Mouse (Mus musculus) forebrain, embryonic 15.5 days (tissue): ENCODE measurements around the gene Pum1. TPM values are rescaled to one million over a fixed set of nuclear protein-coding genes. Genes with fewer than 3 reads are reported as not detected.
"Not testable (repeated sequence)": the region's sequence is repeated elsewhere in the genome, so short reads cannot be mapped to it uniquely, and the experiment has no call there.

Experiments
- ATAC-seq: fragments of 200-750 bp; cut with Nextera tagmentation; replicated peaks from 2 replicates; pipeline ENCODE4 v1.8.0; 2017; ENCODE audit warnings: mild to moderate bottlenecking, moderate TSS enrichment, moderate library complexity
- H3K27ac ChIP-seq: fragments of 300-500 bp; sonication (generic); replicated peaks from 2 replicates; pipeline ENCODE4 v1.5.1; 2015; ENCODE audit warnings: mild to moderate bottlenecking, inconsistent platforms
- H3K27me3 ChIP-seq: fragments of 300-500 bp; sonication (generic); 2 replicates; pipeline ENCODE4 v1.6.1; 2015; ENCODE audit warnings: inconsistent platforms
- H3K36me3 ChIP-seq: fragments of 300-500 bp; sonication (generic); 2 replicates; pipeline ENCODE4 v1.6.1; 2015; ENCODE audit warnings: mild to moderate bottlenecking, inconsistent platforms
- H3K4me1 ChIP-seq: fragments of 300-500 bp; sonication (generic); 2 replicates; pipeline ENCODE4 v1.6.1; 2015; ENCODE audit warnings: inconsistent platforms
- H3K4me2 ChIP-seq: fragments of 300-500 bp; sonication (generic); replicated peaks from 2 replicates; pipeline ENCODE4 v1.6.1; 2015; ENCODE audit warnings: mild to moderate bottlenecking, inconsistent platforms
- H3K4me3 ChIP-seq: fragments of 300-500 bp; sonication (generic); 2 replicates; pipeline ENCODE4 v1.5.1; 2015; ENCODE audit warnings: mild to moderate bottlenecking, inconsistent platforms
- H3K9ac ChIP-seq: fragments of 300-500 bp; sonication (generic); replicated peaks from 2 replicates; pipeline ENCODE4 v1.6.1; 2015; ENCODE audit warnings: mild to moderate bottlenecking, inconsistent platforms
- H3K9me3 ChIP-seq: fragments of 300-500 bp; sonication (generic); 2 replicates; pipeline ENCODE4 v1.6.1; 2016; ENCODE audit warnings: inconsistent platforms
- WGBS: fragments of 180-500 bp; shearing (Covaris S2); methylation state at CpG from one replicate; pipeline ENCODE4 v1.1.7; 2015; ENCODE audit warnings: mixed read lengths; 5-methylcytosine and 5-hydroxymethylcytosine counted together
- polyA plus RNA-seq: library from polyadenylated mRNA; unstranded; fragments of >200 nt; fragmentation: Nextera tagmentation; extraction: Ambion mirVana; gene quantifications from 2 replicates; pipeline ENCODE4 v1.2.1, GENCODE M21; 2015

Pum1 gene
- polyA plus RNA-seq, 1 experiment from 2014 or later = 129 TPM

- Histone ChIP-seq H3K27ac (no peak overlapping the region), H3K4me2 (no peak overlapping the region), H3K9me3 (no peaks in the 10 kb centered on the region), H3K36me3 (peaks cover 50% of the 10 kb centered on the region), H3K9ac (no peak overlapping the region), H3K4me3 (no peak overlapping the region), H3K27me3 (no peaks in the 10 kb centered on the region), H3K4me1 (peaks cover 47% of the 10 kb centered on the region)
- ATAC-seq = no peak
- 91% methylated on average over 4 of the region's 4 CpGs for WGBS
Measured at GRCm38 (mm10) chr4:130671079-130671845, 8.1 kb downstream of the Pum1 start.

- H3K4me2 ChIP-seq = no peak overlapping the region
- H3K27ac ChIP-seq = no peak overlapping the region
- peaks cover 43% of the 10 kb centered on the region for H3K4me1 ChIP-seq
- H3K4me3 ChIP-seq = no peak overlapping the region
- no peak for ATAC-seq
- H3K36me3 ChIP-seq = peaks cover 53% of the 10 kb centered on the region
- no peaks in the 10 kb centered on the region for H3K27me3 ChIP-seq
- H3K9me3 ChIP-seq = no peaks in the 10 kb centered on the region
- no peak overlapping the region for H3K9ac ChIP-seq
Measured at GRCm38 (mm10) chr4:130672161-130672560, 9.0 kb downstream of the Pum1 start.

GRCm38 (mm10) chr4:130676746-130677145, 13.6 kb downstream of the Pum1 start:
- Histone ChIP-seq H3K4me1 (peaks cover 14% of the 10 kb centered on the region), H3K36me3 (peaks cover 54% of the 10 kb centered on the region)
- WGBS = 90% methylated on average over 2 of the region's 2 CpGs

GRCm38 (mm10) chr4:130678149-130678548, 15.0 kb downstream of the Pum1 start:
- no peak for ATAC-seq
- no peak overlapping the region for H3K9ac ChIP-seq
- no peaks in the 10 kb centered on the region for H3K9me3 ChIP-seq
- WGBS = 97% methylated on average over 3 of the region's 3 CpGs
- H3K4me2 ChIP-seq = no peak overlapping the region
- H3K27me3 ChIP-seq = no peaks in the 10 kb centered on the region
- peaks cover 12% of the 10 kb centered on the region for H3K4me1 ChIP-seq
- H3K4me3 ChIP-seq = no peak overlapping the region
- peaks cover 51% of the 10 kb centered on the region for H3K36me3 ChIP-seq
- no peak overlapping the region for H3K27ac ChIP-seq

More at GRCm38 (mm10) chr4:130676746-130677145, 13.6 kb downstream of the Pum1 start:
- Histone ChIP-seq H3K27me3 (no peaks in the 10 kb centered on the region), H3K27ac (no peak overlapping the region), H3K9me3 (no peaks in the 10 kb centered on the region), H3K4me2 (no peak overlapping the region), H3K4me3 (no peak overlapping the region), H3K9ac (no peak overlapping the region)
- ATAC-seq = no peak

- Histone ChIP-seq H3K9me3 (no peaks in the 10 kb centered on the region), H3K27me3 (no peaks in the 10 kb centered on the region), H3K4me3 (no peak overlapping the region), H3K4me1 (peaks cover 4% of the 10 kb centered on the region; the same call in 1 of the 2 replicates), H3K36me3 (peaks cover 33% of the 10 kb centered on the region), H3K4me2 (no peak overlapping the region), H3K27ac (no peak overlapping the region), H3K9ac (no peak overlapping the region)
- 95% methylated on average over 6 of the region's 6 CpGs for WGBS
- ATAC-seq = no peak
Measured at GRCm38 (mm10) chr4:130680676-130681075, 17.6 kb downstream of the Pum1 start.

- not testable (repeated sequence) for ATAC-seq, H3K4me3 ChIP-seq, H3K9me3 ChIP-seq, H3K27ac ChIP-seq, H3K9ac ChIP-seq, H3K4me1 ChIP-seq, H3K27me3 ChIP-seq, H3K4me2 ChIP-seq
- WGBS = 94% methylated on average over 5 of the region's 5 CpGs
- H3K36me3 ChIP-seq = peaks cover 28% of the 10 kb centered on the region
Measured at GRCm38 (mm10) chr4:130683051-130683450, 19.9 kb downstream of the Pum1 start.

- no peak overlapping the region for H3K27ac ChIP-seq
- 0 out of 2 replicates have a peak, but pooled peaks cover 9% of the 10 kb centered on the region for H3K36me3 ChIP-seq
- no peaks in the 10 kb centered on the region for H3K9me3 ChIP-seq
- no peak overlapping the region for H3K4me3 ChIP-seq
- no peaks in the 10 kb centered on the region for H3K27me3 ChIP-seq
- H3K4me2 ChIP-seq = no peak overlapping the region
- H3K4me1 ChIP-seq = no peaks in the 10 kb centered on the region
- H3K9ac ChIP-seq = no peak overlapping the region
- WGBS = 78% methylated on average over 3 of the region's 3 CpGs
- no peak for ATAC-seq
Measured at GRCm38 (mm10) chr4:130693936-130694335, 30.8 kb downstream of the Pum1 start.

GRCm38 (mm10) chr4:130694982-130695381, 31.9 kb downstream of the Pum1 start:
- no peak overlapping the region for H3K4me2 ChIP-seq
- 0 out of 2 replicates have a peak, but pooled peaks cover 9% of the 10 kb centered on the region for H3K36me3 ChIP-seq
- no peaks in the 10 kb centered on the region for H3K27me3 ChIP-seq
- WGBS = 94% methylated on average over 3 of the region's 3 CpGs
- no peaks in the 10 kb centered on the region for H3K9me3 ChIP-seq
- no peaks in the 10 kb centered on the region for H3K4me1 ChIP-seq
- ATAC-seq = no peak
- no peak overlapping the region for H3K9ac ChIP-seq
- no peak overlapping the region for H3K27ac ChIP-seq
- H3K4me3 ChIP-seq = no peak overlapping the region

GRCm38 (mm10) chr4:130701061-130701460, 37.9 kb downstream of the Pum1 start:
- H3K4me2 ChIP-seq = no peak overlapping the region
- 82% methylated on average over 2 of the region's 2 CpGs for WGBS
- no peak overlapping the region for H3K4me3 ChIP-seq
- H3K9me3 ChIP-seq = no peaks in the 10 kb centered on the region
- no peak overlapping the region for H3K9ac ChIP-seq
- peaks cover 26% of the 10 kb centered on the region for H3K36me3 ChIP-seq
- H3K27me3 ChIP-seq = no peaks in the 10 kb centered on the region
- H3K27ac ChIP-seq = no peak overlapping the region
- peaks cover 4% of the 10 kb centered on the region; the same call in 1 of the 2 replicates for H3K4me1 ChIP-seq
- ATAC-seq = no peak

GRCm38 (mm10) chr4:130702835-130703535, 39.9 kb downstream of the Pum1 start:
- Histone ChIP-seq H3K4me2 (no peak overlapping the region), H3K27ac (no peak overlapping the region), H3K4me1 (peaks cover 4% of the 10 kb centered on the region), H3K4me3 (no peak overlapping the region), H3K36me3 (peaks cover 28% of the 10 kb centered on the region), H3K27me3 (no peaks in the 10 kb centered on the region), H3K9me3 (no peaks in the 10 kb centered on the region), H3K9ac (no peak overlapping the region)
- WGBS = 86% methylated on average over 3 of the region's 3 CpGs
- no peak for ATAC-seq

- Histone ChIP-seq H3K27ac (no peak overlapping the region), H3K36me3 (peaks cover 28% of the 10 kb centered on the region), H3K4me3 (no peak overlapping the region), H3K9ac (no peak overlapping the region), H3K27me3 (no peaks in the 10 kb centered on the region), H3K4me2 (no peak overlapping the region), H3K4me1 (peaks cover 10% of the 10 kb centered on the region), H3K9me3 (no peaks in the 10 kb centered on the region)
- no peak for ATAC-seq
- 94% methylated on average over 3 of the region's 3 CpGs for WGBS
Measured at GRCm38 (mm10) chr4:130703601-130704000, 40.5 kb downstream of the Pum1 start.

GRCm38 (mm10) chr4:130704615-130705014, 41.5 kb downstream of the Pum1 start:
- Histone ChIP-seq H3K27me3 (no peaks in the 10 kb centered on the region), H3K9me3 (no peaks in the 10 kb centered on the region), H3K36me3 (peaks cover 28% of the 10 kb centered on the region), H3K4me1 (peaks cover 15% of the 10 kb centered on the region), H3K27ac (no peak overlapping the region), H3K4me2 (no peak overlapping the region), H3K9ac (no peak overlapping the region), H3K4me3 (no peak overlapping the region)
- WGBS = 99% methylated on average over 4 of the region's 4 CpGs
- no peak for ATAC-seq
